Mouse (Mus musculus) adrenal gland, adult (tissue): ENCODE data around the gene Slc22a13.

Source experiments
- DNase-seq, 2 experiments: peaks; one replicate each; pipeline ENCODE4 v3.0.0; 2022 to 2023; ENCODE audit warnings: low spot score in 1 of 2; ENCODE audit not compliant: inconsistent age in 2 of 2

The Slc22a13 gene

DNA sequence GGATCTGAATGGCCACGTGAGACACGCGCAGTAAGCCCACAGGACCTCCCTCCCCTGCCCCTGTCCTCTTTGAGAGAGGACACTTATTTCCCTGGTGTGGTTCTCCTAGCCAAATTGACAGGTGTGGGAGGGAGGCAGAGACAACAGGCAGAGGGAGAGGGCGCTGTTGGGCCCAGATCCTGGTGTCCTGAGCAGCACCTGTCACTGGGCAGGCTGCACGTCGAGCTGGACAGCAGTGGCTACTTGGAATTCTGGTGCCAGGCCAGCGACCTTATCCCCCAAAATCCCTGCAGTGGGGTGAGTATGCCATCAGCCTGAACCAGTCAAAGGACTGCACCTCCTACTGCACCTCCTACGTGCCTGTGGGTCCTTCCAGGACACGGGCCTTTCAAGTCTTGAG lies 65.5 kb downstream of the Slc22a13 start:
- DNase-seq: no peak
